Mouse (Mus musculus): ENCODE measurements around the gene Slc4a1ap. TPM values are rescaled to one million over a fixed set of nuclear protein-coding genes. Genes with fewer than 3 reads are reported as not detected.

Slc4a1ap gene
- total and polyA plus RNA-seq, 2 experiments from 2014 or later = 32.5 to 43.4 TPM

DNA sequence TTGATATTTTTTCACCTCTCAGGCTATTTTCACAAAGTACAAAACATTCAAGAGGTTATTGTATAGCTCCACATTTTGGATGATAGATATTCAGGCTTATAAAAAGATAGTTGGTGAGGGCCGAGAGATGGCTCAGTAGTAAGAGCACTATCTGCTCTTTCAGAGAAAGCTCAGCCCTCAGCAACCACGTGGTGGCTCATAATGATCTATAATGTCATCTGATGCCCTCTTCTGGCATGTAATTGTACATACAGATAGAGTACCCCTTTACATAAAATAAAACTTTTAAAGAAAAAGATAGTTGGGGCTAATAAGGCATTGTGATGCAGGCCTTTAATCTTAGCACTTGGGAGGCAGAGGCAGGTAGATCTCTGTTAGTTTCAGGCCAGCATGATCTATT is 1.8 kb downstream of the Slc4a1ap start:
- Histone ChIP-seq H3K9me3 (ENCODE audit: low read length) (no peaks in the 10 kb centered on the region), H3K27me3 (ENCODE audit: insufficient read depth, low read length) (no peaks in the 10 kb centered on the region), H3K4me1 (ENCODE audit: insufficient read depth, low read length) (peaks cover 16% of the 10 kb centered on the region), H3K4me3 (ENCODE audit: low read length) (no peak overlapping the region), H3K27ac (no peak overlapping the region), H3K9ac (replicated peaks; ENCODE audit: low read length) (no peak overlapping the region), H3K4me2 (ENCODE audit: low read depth, low read length) (peak overlapping the region; percentile 99), H3K36me3 (ENCODE audit: insufficient read depth, low read length) (peaks cover 31% of the 10 kb centered on the region; the same call in 1 of the 2 replicates)
- DNase-seq (ENCODE audit: low spot score) = no peak
- ATAC-seq = no peak
- no peak for TF ChIP-seq CTCF (IDR thresholded peaks at IDR 0.05; ENCODE audit: low read depth)
- WGBS = 47% methylated on average over 2 of the region's 2 CpGs

DNA sequence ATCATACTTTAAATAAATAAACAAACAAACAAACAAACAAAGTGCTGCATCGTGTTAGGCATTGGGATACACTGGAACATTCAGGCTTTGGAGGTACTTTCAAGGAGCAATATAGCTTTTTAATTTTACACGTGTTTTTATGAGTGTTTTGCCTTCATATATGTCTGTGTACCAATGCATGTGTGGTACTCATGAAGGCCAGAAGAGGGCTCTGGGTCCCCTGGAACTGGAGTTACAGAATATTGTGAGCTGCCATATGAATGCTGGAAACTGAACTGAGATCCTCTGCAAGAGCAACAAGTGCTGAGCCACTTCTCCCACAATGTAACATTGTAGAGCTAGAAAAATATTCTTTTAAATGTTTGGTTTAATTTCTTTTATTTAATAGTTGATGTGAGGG is 8.4 kb downstream of the Slc4a1ap start:
- Histone ChIP-seq H3K4me3 (ENCODE audit: low read length) (no peak overlapping the region), H3K4me2 (ENCODE audit: low read depth, low read length) (no peak overlapping the region), H3K9ac (replicated peaks; ENCODE audit: low read length) (no peak overlapping the region), H3K9me3 (ENCODE audit: low read length) (no peaks in the 10 kb centered on the region), H3K4me1 (ENCODE audit: insufficient read depth, low read length) (no peaks in the 10 kb centered on the region), H3K27ac (no peak overlapping the region), H3K27me3 (ENCODE audit: insufficient read depth, low read length) (no peaks in the 10 kb centered on the region), H3K36me3 (ENCODE audit: insufficient read depth, low read length) (peaks cover 61% of the 10 kb centered on the region)
- 89% methylated on average over 2 of the region's 2 CpGs for WGBS
- no peak for DNase-seq (ENCODE audit: low spot score)
- no peak for ATAC-seq
- TF ChIP-seq CTCF (IDR thresholded peaks at IDR 0.05; ENCODE audit: low read depth) = no peak

DNA sequence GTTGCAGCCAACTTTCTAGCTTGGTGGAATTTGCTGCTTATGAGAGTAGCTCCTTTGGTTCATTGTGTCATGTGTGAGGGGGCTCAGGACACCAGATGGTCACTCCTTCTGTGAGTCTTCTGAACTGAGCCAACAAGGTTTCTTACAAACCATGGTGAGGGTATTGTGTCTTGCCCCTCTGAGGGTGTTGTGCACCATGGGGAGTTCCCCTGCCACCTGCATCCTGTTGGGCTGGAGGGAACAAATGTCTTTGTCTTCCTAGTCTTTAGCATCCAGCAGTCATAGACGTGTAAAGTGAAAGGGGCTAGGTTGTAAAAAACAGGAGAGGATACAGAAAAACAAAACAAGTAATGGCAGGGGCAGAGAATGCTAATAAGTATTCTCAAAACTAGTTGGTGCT is 32.6 kb downstream of the Slc4a1ap start:
- Histone ChIP-seq H3K9me3 (ENCODE audit: low read length) (no peaks in the 10 kb centered on the region), H3K4me2 (ENCODE audit: low read depth, low read length) (no peak overlapping the region), H3K4me3 (ENCODE audit: low read length) (no peak overlapping the region), H3K36me3 (ENCODE audit: insufficient read depth, low read length) (peaks cover 13% of the 10 kb centered on the region), H3K27ac (no peak overlapping the region), H3K27me3 (ENCODE audit: insufficient read depth, low read length) (no peaks in the 10 kb centered on the region), H3K4me1 (ENCODE audit: insufficient read depth, low read length) (no peaks in the 10 kb centered on the region), H3K9ac (replicated peaks; ENCODE audit: low read length) (no peak overlapping the region)
- WGBS = 34% methylated on average over 1 of the region's 1 CpGs
- no peak for DNase-seq (ENCODE audit: low spot score)
- ATAC-seq = no peak
- TF ChIP-seq CTCF (IDR thresholded peaks at IDR 0.05; ENCODE audit: low read depth) = no peak

DNA sequence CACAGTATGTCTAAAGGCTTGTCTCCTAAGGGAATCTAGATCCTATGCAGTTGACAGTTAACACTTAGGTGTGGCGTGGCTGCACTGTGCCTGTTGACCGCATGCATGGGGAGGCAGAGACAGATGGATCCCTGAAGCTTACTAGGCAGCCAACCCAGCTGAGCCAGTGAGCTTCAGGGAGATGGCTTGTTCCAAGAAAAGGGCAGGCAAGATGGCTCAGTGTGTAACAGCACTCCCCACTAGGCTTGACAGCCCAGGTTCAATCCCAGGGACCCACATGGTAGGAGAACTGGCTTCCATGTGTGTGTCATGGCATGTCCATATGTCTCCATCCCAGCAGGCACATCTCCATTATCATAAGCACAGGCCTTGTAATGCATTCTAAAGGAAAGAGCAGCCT is 33.6 kb downstream of the Slc4a1ap start:
- H3K27me3 ChIP-seq (ENCODE audit: insufficient read depth, low read length) = no peaks in the 10 kb centered on the region
- TF ChIP-seq CTCF (IDR thresholded peaks at IDR 0.05; ENCODE audit: low read depth) = no peak
- DNase-seq (ENCODE audit: low spot score) (no peak), ATAC-seq (no peak)
- WGBS = 100% methylated on average over 2 of the region's 2 CpGs
- no peak overlapping the region for H3K4me3 ChIP-seq (ENCODE audit: low read length)
- no peaks in the 10 kb centered on the region for H3K4me1 ChIP-seq (ENCODE audit: insufficient read depth, low read length)
- H3K9me3 ChIP-seq (ENCODE audit: low read length) = no peaks in the 10 kb centered on the region
- H3K36me3 ChIP-seq (ENCODE audit: insufficient read depth, low read length) = peaks cover 10% of the 10 kb centered on the region
- no peak overlapping the region for H3K9ac ChIP-seq (replicated peaks; ENCODE audit: low read length)
- no peak overlapping the region for H3K4me2 ChIP-seq (ENCODE audit: low read depth, low read length)
- no peak overlapping the region for H3K27ac ChIP-seq

DNA sequence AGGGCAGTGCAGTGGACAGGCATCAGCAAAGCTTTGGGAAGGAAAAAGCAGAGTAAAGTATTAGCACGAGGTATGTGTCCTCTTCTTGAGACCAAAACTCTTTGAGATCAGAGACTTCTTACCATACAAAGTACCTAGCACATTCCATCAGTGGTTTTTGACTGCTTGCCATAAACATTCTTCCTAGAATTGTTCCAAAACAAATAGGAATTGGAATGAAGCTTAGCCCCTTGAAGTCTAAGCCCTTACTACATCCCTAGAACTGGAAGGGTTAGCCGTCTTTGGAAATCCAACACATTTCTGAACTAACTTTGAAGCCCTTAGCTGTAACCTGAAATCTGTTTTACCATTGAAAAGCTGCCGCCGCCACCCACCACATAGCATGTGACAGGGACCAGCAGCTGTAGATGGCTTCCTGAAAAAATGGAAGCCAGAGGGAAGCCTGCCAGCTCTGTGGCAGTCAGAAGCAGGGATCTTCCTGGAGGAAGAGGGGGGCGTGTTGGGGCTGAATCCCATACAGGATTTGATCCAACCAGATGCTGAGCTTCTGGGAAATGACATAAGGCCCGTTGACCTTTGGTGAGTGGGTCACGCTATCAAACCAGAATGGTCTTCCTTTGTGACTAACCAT is 35.4 kb downstream of the Slc4a1ap start:
- ATAC-seq = no peak

DNA sequence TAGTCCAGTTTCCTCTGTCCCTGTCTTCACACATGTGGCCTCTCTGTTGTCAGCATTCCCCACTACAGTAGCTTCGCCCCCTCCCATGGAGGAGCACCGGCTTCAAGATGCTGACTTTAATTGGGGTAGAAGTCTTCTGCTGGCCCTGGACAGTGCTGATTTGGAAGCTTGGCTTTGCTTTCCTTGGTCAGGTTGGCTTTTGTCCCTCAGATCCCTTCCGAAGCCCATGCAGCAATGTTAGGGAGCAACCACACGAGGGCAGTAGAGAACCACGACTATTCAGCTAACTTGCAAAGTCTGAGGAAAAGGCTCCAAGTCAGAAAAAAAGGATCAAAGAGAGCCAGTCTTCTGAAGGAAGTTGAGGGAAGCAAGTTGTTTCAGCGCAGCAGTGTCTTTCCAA is 36.7 kb downstream of the Slc4a1ap start:
- 9% methylated on average over 6 of the region's 6 CpGs for WGBS
- Histone ChIP-seq H3K4me2 (ENCODE audit: low read depth, low read length) (no peak overlapping the region), H3K9ac (replicated peaks; ENCODE audit: low read length) (no peak overlapping the region), H3K27me3 (ENCODE audit: insufficient read depth, low read length) (no peaks in the 10 kb centered on the region), H3K27ac (no peak overlapping the region), H3K4me1 (ENCODE audit: insufficient read depth, low read length) (no peaks in the 10 kb centered on the region), H3K36me3 (ENCODE audit: insufficient read depth, low read length) (0 out of 2 replicates have a peak, but pooled peaks cover 3% of the 10 kb centered on the region), H3K9me3 (ENCODE audit: low read length) (no peaks in the 10 kb centered on the region), H3K4me3 (ENCODE audit: low read length) (no peak overlapping the region)
- DNase-seq (ENCODE audit: low spot score) (peak; percentile 90), ATAC-seq (peak; percentile 49; the same call in 1 of the 2 replicates)
- peak; percentile 97 for TF ChIP-seq CTCF (IDR thresholded peaks at IDR 0.05; ENCODE audit: low read depth)

More for the DNA sequence above, 35.4 kb downstream of the Slc4a1ap start:
- H3K9me3 ChIP-seq (ENCODE audit: low read length) = no peaks in the 10 kb centered on the region
- TF ChIP-seq CTCF (IDR thresholded peaks at IDR 0.05; ENCODE audit: low read depth) = no peak
- no peak overlapping the region for H3K4me3 ChIP-seq (ENCODE audit: low read length)
- no peaks in the 10 kb centered on the region for H3K27me3 ChIP-seq (ENCODE audit: insufficient read depth, low read length)
- 0 out of 2 replicates have a peak, but pooled peaks cover 3% of the 10 kb centered on the region for H3K36me3 ChIP-seq (ENCODE audit: insufficient read depth, low read length)
- no peaks in the 10 kb centered on the region for H3K4me1 ChIP-seq (ENCODE audit: insufficient read depth, low read length)
- 82% methylated on average over 7 of the region's 7 CpGs for WGBS
- no peak overlapping the region for H3K4me2 ChIP-seq (ENCODE audit: low read depth, low read length)
- no peak overlapping the region for H3K9ac ChIP-seq (replicated peaks; ENCODE audit: low read length)
- no peak for DNase-seq (ENCODE audit: low spot score)
- H3K27ac ChIP-seq = no peak overlapping the region

DNA sequence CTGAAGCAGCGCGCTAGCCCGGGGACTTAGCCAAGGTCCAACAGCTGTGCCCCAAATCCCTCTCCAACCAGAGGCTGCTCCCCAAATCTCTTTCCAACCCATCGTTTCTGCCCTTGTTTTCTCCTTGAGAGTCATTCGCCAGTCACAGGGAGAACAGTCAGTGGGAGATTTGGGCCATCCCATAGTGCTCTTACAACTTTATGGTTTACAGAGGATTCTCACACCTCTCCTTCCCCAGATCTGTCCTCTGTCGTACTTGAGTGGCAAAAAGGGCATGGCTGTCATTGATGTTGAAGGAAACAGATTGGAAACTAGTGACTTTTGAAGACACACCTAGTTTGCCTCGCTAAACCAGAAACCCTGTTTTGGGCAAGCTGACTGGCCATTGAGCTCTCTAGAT is 37.1 kb downstream of the Slc4a1ap start:
- no peak for ATAC-seq
- Histone ChIP-seq H3K36me3 (ENCODE audit: insufficient read depth, low read length) (0 out of 2 replicates have a peak, but pooled peaks cover 3% of the 10 kb centered on the region), H3K27me3 (ENCODE audit: insufficient read depth, low read length) (no peaks in the 10 kb centered on the region), H3K4me2 (ENCODE audit: low read depth, low read length) (no peak overlapping the region), H3K27ac (no peak overlapping the region), H3K4me1 (ENCODE audit: insufficient read depth, low read length) (no peaks in the 10 kb centered on the region), H3K9me3 (ENCODE audit: low read length) (no peaks in the 10 kb centered on the region), H3K4me3 (ENCODE audit: low read length) (no peak overlapping the region), H3K9ac (replicated peaks; ENCODE audit: low read length) (no peak overlapping the region)
- TF ChIP-seq CTCF (IDR thresholded peaks at IDR 0.05; ENCODE audit: low read depth) = no peak
- no peak for DNase-seq (ENCODE audit: low spot score)
- 47% methylated on average over 7 of the region's 7 CpGs for WGBS
